Mouse (Mus musculus) hindbrain, postnatal 0 days (tissue): Measurements from ENCODE around the gene Ccdc142. TPM values are rescaled to one million over a fixed set of nuclear protein-coding genes. Genes with fewer than 3 reads are reported as not detected.

Experiments used
- ATAC-seq: fragments of 200-750 bp; cut with Nextera tagmentation; 2 replicates; pipeline ENCODE4 v1.8.0; 2017; ENCODE audit warnings: mild to moderate bottlenecking, moderate TSS enrichment, moderate library complexity
- DNase-seq: peaks from one replicate; pipeline ENCODE4 v3.0.0-alpha.2; 2015; ENCODE audit warnings: low spot score
- H3K27ac ChIP-seq: fragments of 300-500 bp; sonication (generic); 2 replicates; pipeline ENCODE4 v1.5.1; 2014; ENCODE audit warnings: mild to moderate bottlenecking
- H3K27me3 ChIP-seq: fragments of 300-500 bp; sonication (generic); 2 replicates; pipeline ENCODE4 v1.6.1; 2014; ENCODE audit warnings: low read length, mixed read lengths; ENCODE audit not compliant: insufficient read depth
- H3K36me3 ChIP-seq: fragments of 300-500 bp; sonication (generic); 2 replicates; pipeline ENCODE4 v1.6.1; 2014; ENCODE audit warnings: low read length, mixed read lengths; ENCODE audit not compliant: insufficient read depth
- H3K4me1 ChIP-seq: fragments of 300-500 bp; sonication (generic); 2 replicates; pipeline ENCODE4 v1.6.1; 2014; ENCODE audit warnings: antibody characterized with exemption, low read length, mixed read lengths; ENCODE audit not compliant: insufficient read depth
- H3K4me2 ChIP-seq: fragments of 300-500 bp; sonication (generic); 2 replicates; pipeline ENCODE4 v1.6.1; 2014; ENCODE audit warnings: low read depth, mild to moderate bottlenecking, low read length, moderate library complexity, mixed read lengths
- H3K4me3 ChIP-seq: fragments of 300-500 bp; sonication (generic); 2 replicates; pipeline ENCODE4 v1.5.1; 2014; ENCODE audit warnings: low read length
- H3K9ac ChIP-seq: fragments of 300-500 bp; sonication (generic); replicated peaks from 2 replicates; pipeline ENCODE4 v1.6.1; 2014; ENCODE audit warnings: mild to moderate bottlenecking, low read length, moderate library complexity, mixed read lengths
- H3K9me3 ChIP-seq: fragments of 300-500 bp; sonication (generic); 2 replicates; pipeline ENCODE4 v1.6.1; 2016; ENCODE audit warnings: low read length, mixed read lengths
- CTCF ChIP-seq: IDR thresholded peaks from 2 replicates; pipeline ENCODE4 v1.5.1; 2016; ENCODE audit warnings: antibody characterized with exemption, control low read depth, low read depth
- WGBS: fragments of 180-500 bp; shearing (Covaris S2); extraction: QIAGEN DNeasy Blood & Tissue Kit; methylation state at CpG from one replicate; pipeline ENCODE4 v1.1.7; 2014; 5-methylcytosine and 5-hydroxymethylcytosine counted together
- polyA plus RNA-seq: library from polyadenylated mRNA; unstranded; fragments of >200 nt; fragmentation: Nextera tagmentation; extraction: Ambion mirVana; gene quantifications from 2 replicates; pipeline ENCODE4 v1.2.1, GENCODE M21; 2015
- total RNA-seq: library from RNA; depleted of rRNA; stranded (reverse); fragments of >200 nt; gene quantifications from 2 replicates; pipeline ENCODE4 v1.2.3, GENCODE M21; 2014

Ccdc142 gene
- total and polyA plus RNA-seq, 2 experiments from 2014 or later, result 4.7 to 19.9 TPM

DNA sequence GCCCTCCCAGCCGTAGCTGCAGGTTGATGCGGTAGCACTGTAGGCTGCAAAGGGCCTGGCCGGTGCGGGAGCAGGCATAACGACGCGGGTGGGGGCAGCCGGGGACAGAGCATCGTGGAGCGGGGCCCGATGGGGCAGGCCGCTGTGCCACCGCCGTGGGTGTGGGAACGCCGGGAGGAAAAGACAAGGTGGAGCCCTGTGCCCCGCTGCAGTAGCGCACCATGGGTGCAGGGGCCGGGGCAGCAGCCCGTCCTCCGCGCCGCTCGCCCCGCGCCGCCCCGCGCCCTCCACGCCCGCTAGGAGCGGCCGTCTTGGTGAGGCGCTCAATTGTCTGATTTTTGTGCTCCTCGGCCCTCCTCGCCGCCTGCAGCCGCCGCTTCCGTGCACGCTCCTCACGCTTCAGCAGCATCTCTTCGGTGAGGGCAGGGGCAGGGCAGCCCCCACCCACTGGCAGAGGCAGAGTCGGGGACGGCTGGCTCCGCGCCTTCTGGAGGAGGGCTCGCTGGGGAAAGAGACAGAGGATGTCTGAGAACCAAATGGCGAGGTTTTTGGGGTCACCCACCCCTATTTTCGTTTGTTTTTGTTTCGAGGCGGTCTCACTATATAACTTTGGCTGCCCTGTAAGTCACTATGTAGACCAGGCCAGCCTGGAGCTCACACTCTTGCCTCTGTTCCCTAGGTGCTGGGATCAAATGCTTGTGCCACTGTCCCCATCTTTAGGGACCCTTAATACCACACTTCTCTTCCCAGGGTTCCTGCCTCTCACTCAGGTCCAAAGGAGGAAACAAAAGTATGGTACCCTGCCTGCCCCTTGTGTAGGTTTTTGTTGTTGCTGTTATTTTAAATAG is 20.7 kb downstream of the Ccdc142 start:
- Histone ChIP-seq H3K27ac (peak overlapping the region; percentile 95), H3K9ac (peak overlapping the region; percentile 80), H3K4me2 (peak overlapping the region; percentile 98), H3K27me3 (no peaks in the 10 kb centered on the region), H3K4me1 (peaks cover 22% of the 10 kb centered on the region), H3K36me3 (0 out of 2 replicates have a peak, but pooled peaks cover 9% of the 10 kb centered on the region), H3K4me3 (peak overlapping the region; percentile 74), H3K9me3 (no peaks in the 10 kb centered on the region)
- DNase-seq (peak; percentile 52), ATAC-seq (no peak; the same call in 1 of the 2 replicates)
- WGBS, result under 1% methylated on average over 40 of the region's 52 CpGs
- TF ChIP-seq CTCF, result no peak

DNA sequence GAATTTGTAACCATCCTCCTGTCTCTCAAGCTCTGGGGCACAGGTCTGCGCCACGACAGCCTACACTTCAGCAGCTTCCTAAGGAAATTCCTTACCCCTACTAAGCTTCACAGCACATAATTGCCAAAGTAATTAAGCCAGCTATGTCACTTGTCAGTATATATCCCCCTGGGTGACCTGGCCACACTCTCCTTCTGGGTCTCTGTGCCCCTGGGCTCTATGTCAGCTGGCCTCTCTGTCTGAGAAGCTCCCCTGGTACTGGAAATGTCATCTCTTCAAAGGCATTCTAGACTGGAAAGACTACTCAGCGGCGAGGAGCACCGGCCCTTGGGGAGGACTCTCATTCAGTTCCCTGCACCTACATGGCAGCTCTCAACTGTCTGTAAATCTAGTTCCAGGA is 21.6 kb downstream of the Ccdc142 start:
- H3K27ac ChIP-seq, result no peak overlapping the region
- TF ChIP-seq CTCF, result no peak
- H3K27me3 ChIP-seq, result no peaks in the 10 kb centered on the region
- H3K36me3 ChIP-seq, result 0 out of 2 replicates have a peak, but pooled peaks cover 8% of the 10 kb centered on the region
- H3K4me2 ChIP-seq, result no peak overlapping the region
- H3K4me3 ChIP-seq, result no peak overlapping the region
- no peak overlapping the region for H3K9ac ChIP-seq
- H3K9me3 ChIP-seq, result no peaks in the 10 kb centered on the region
- H3K4me1 ChIP-seq, result peaks cover 22% of the 10 kb centered on the region
- DNase-seq, result no peak
- no peak for ATAC-seq
- WGBS, result 57% methylated on average over 5 of the region's 5 CpGs

DNA sequence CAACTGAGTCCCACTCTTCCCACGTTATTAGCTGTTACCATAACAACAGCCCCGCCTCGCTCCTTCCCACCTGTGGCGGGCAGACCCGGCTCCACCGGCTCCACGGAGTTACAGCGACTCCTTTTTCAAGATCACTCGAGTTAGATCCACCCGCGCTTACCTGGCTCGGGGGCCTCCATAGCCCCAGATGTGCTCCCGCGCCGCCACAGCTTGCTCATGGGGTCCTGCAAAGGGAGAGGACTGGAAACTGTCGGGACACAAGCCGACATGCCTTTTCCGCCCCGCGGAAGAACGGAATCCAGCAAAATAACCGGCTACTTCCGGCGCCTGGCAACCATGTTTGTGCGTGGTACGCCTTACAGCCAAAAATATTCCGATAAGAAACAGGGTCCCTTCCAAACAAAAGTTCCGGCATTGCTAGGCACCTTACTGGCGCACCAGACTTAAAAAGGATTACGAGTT is 23.5 kb downstream of the Ccdc142 start:
- WGBS, result under 1% methylated on average over 30 of the region's 30 CpGs
- Histone ChIP-seq H3K27ac (no peak overlapping the region), H3K9ac (peak overlapping the region; percentile 43), H3K27me3 (no peaks in the 10 kb centered on the region), H3K4me1 (peaks cover 20% of the 10 kb centered on the region), H3K4me3 (peak overlapping the region; percentile 75), H3K9me3 (no peaks in the 10 kb centered on the region), H3K36me3 (no peaks in the 10 kb centered on the region), H3K4me2 (peak overlapping the region; percentile 96)
- TF ChIP-seq CTCF, result no peak
- peak; percentile 17; the same call in 1 of the 2 replicates for ATAC-seq
- peak; percentile 98 for DNase-seq

DNA sequence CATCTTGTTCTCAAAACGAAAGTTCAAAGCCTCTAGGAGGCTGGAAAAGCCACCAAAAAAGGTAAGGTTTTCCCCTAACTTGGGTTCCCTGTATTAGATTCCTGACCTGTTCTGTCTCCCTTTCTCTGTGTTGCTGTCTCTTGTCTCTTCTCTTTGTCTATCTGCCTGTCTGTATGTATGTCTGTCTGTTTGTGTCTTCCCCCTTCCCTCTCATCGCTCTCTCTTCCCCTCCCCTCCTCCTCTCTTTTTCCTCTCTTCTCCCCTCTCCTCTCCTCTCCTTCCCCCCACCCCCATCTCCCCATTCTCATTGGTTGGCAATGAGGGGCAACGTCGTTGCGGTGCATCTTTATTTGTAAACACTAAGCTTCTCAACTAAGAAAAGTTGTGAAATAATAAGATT is 23.9 kb downstream of the Ccdc142 start, which contains the start of gene Ino80b:
Gene Ino80b (minus strand): TSS at position 101 of the 400 bp plus-strand sequence.
- TF ChIP-seq CTCF, result no peak
- no peak for DNase-seq
- H3K4me1 ChIP-seq, result peaks cover 15% of the 10 kb centered on the region
- WGBS, result 26% methylated on average over 5 of the region's 5 CpGs
- no peak within 1 kb of the TSS for H3K27ac ChIP-seq
- peak within 1 kb of the TSS; percentile 96 for H3K4me2 ChIP-seq
- H3K36me3 ChIP-seq, result no peaks in the 10 kb centered on the region
- no peaks in the 10 kb centered on the region for H3K27me3 ChIP-seq
- H3K9ac ChIP-seq, result peak within 1 kb of the TSS; percentile 43
- no peaks in the 10 kb centered on the region for H3K9me3 ChIP-seq
- H3K4me3 ChIP-seq, result peak within 1 kb of the TSS; percentile 75
- ATAC-seq, result no peak

DNA sequence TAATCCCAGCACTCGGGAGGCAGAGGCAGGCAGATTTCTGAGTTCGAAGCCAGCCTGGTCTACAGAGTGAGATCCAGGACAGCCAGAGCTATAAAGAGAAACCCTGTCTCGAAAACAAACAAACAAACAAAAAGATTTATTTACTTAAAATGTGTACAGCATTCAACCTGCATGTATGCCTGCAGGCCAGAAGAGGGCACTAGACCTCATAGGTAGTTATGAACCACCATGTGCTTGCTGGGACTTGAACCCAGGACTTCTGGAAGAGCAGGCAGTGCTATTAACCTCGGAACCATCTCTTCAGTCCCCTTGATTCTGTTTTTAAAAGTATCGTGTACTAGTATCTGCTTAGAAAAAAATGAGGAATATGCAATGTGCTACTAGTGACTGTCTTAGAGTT is 26.0 kb downstream of the Ccdc142 start:
- Histone ChIP-seq H3K27me3 (no peaks in the 10 kb centered on the region), H3K27ac (no peak overlapping the region), H3K4me1 (peaks cover 7% of the 10 kb centered on the region), H3K4me2 (no peak overlapping the region), H3K4me3 (no peak overlapping the region), H3K36me3 (no peaks in the 10 kb centered on the region), H3K9me3 (no peaks in the 10 kb centered on the region), H3K9ac (no peak overlapping the region)
- 96% methylated on average over 5 of the region's 5 CpGs for WGBS
- ATAC-seq (no peak), DNase-seq (no peak)
- 0 out of 2 replicates have a peak, but pooled peaks have one; percentile 6 for TF ChIP-seq CTCF

DNA sequence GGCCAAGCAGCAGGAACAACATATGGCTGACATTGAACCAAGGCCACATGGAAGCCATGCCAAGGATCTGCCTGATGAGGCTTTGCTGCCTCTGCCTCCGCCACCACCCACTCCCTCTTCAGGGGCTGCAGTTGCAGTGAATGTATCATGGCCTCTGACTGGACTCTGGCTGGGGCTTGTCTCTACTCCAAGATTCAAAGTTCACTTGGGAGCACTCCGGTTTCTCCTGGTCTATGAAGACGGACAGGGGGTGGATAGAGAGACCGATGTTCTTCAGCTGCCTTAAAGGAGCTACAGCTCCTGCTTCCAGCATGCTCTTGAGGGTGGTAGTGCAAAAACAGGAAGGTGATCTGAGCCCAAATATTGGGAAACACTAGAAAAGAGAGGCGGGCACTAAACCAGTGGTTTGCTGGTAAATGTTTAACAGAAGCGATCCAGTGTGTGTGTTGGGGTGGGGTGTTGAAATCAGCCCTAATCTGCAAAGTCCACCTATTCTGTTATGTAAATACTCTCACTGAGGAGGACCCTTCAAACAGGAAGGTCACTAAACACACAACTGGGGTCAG is 30.2 kb downstream of the Ccdc142 start:
- H3K9ac ChIP-seq, result no peak overlapping the region
- no peak overlapping the region for H3K27ac ChIP-seq
- ATAC-seq (no peak), DNase-seq (no peak)
- no peak overlapping the region for H3K4me3 ChIP-seq
- H3K36me3 ChIP-seq, result no peaks in the 10 kb centered on the region
- H3K27me3 ChIP-seq, result no peaks in the 10 kb centered on the region
- WGBS, result 69% methylated on average over 6 of the region's 6 CpGs
- H3K4me2 ChIP-seq, result no peak overlapping the region
- TF ChIP-seq CTCF, result no peak
- 0 out of 2 replicates have a peak, but pooled peaks cover 6% of the 10 kb centered on the region for H3K4me1 ChIP-seq
- H3K9me3 ChIP-seq, result no peaks in the 10 kb centered on the region
